Mouse (Mus musculus) thymus, adult 2 months (tissue): ENCODE data around the gene Psmd2.

Experiments used
- CTCF ChIP-seq: fragments of 200-500 bp; IDR thresholded peaks from 2 replicates; pipeline ENCODE4 v1.5.1; 2012; ENCODE audit warnings: mild to moderate bottlenecking, control low read depth, low read length, moderate library complexity, borderline replicate concordance; ENCODE audit not compliant: control insufficient read depth, poor library complexity, insufficient read depth; ENCODE audit errors: extremely low read depth
- POLR2A ChIP-seq: fragments of 200-500 bp; IDR thresholded peaks from 2 replicates; pipeline ENCODE4 v1.6.1; 2012; ENCODE audit warnings: mild to moderate bottlenecking, low read length, control low read depth, moderate library complexity; ENCODE audit not compliant: control insufficient read depth, poor library complexity, insufficient read depth; ENCODE audit errors: extremely low read depth

- TF ChIP-seq POLR2A (no peak), CTCF (no peak)
Observed at GRCm38 (mm10) chr16:20700036-20700435, 48.6 kb downstream of the Psmd2 start.
